Mouse (Mus musculus): Measurements from ENCODE around the gene Trappc4.
"Not testable (repeated sequence)": the region's sequence is repeated elsewhere in the genome, so short reads cannot be mapped to it uniquely, and the experiment has no call there.

DNA sequence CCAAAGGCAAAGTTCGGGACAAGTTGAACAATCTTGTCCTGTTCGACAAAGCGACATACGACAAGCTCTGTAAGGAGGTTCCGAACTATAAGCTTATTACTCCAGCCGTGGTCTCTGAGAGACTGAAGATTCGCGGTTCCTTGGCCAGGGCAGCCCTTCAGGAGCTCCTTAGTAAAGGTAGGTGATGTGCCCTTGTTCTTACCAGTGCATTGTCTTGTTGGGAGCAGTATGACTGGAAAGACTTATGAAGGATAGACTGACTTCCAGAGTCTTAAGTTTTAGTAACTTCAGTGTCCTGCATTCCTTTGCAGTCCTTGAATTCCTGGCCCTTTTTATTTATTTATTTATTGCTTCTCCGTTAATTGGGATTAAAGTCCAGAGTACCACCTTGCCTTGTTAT, 1.3 kb upstream of the Trappc4 start:
- TF ChIP-seq HCFC1 (IDR thresholded peaks at IDR 0.05; ENCODE audit: borderline replicate concordance, insufficient read depth, low read length); CHD2 (IDR thresholded peaks at IDR 0.05; ENCODE audit: low read depth, low read length); MAFK (IDR thresholded peaks at IDR 0.05; ENCODE audit: insufficient read depth, low read depth, low read length); ZC3H11A (IDR thresholded peaks at IDR 0.05; ENCODE audit: borderline replicate concordance, low read depth, low read length); ZNF384 (IDR thresholded peaks at IDR 0.05; ENCODE audit: low read depth, low read length): not testable (repeated sequence)

Measured in ES-E14 (cell line).